Mouse (Mus musculus) forebrain, embryonic 11.5 days (tissue): ENCODE results near the gene Rassf5. TPM values are rescaled to one million over a fixed set of nuclear protein-coding genes. Genes with fewer than 3 reads are reported as not detected.
"Not testable (repeated sequence)": the region's sequence is repeated elsewhere in the genome, so short reads cannot be mapped to it uniquely, and the experiment has no call there.

Experiments used
- ATAC-seq: fragments of 200-750 bp; cut with Nextera tagmentation; replicated peaks from 2 replicates; pipeline ENCODE4 v1.8.0; 2017; ENCODE audit warnings: moderate TSS enrichment; ENCODE audit not compliant: low FRiP score
- DNase-seq: peaks from one replicate; pipeline ENCODE4 v3.0.0-alpha.2; 2017; ENCODE audit warnings: low spot score
- H3K27ac ChIP-seq: fragments of 300-500 bp; sonication (generic); 2 replicates; pipeline ENCODE4 v1.5.1; 2014; ENCODE audit warnings: low read depth, low read length
- H3K27me3 ChIP-seq: fragments of 300-500 bp; sonication (generic); 2 replicates; pipeline ENCODE4 v1.6.1; 2014; ENCODE audit warnings: mild to moderate bottlenecking, low read length, mixed read lengths; ENCODE audit not compliant: control insufficient read depth, insufficient read depth
- H3K36me3 ChIP-seq: fragments of 300-500 bp; sonication (generic); 2 replicates; pipeline ENCODE4 v1.6.1; 2014; ENCODE audit warnings: mild to moderate bottlenecking, low read length, moderate library complexity, mixed read lengths; ENCODE audit not compliant: control insufficient read depth, insufficient read depth
- H3K4me1 ChIP-seq: fragments of 300-500 bp; sonication (generic); replicated peaks from 2 replicates; pipeline ENCODE4 v1.6.1; 2014; ENCODE audit warnings: low read length, mixed read lengths; ENCODE audit not compliant: control insufficient read depth, insufficient read depth
- H3K4me2 ChIP-seq: fragments of 300-500 bp; sonication (generic); 2 replicates; pipeline ENCODE4 v1.6.1; 2014; ENCODE audit warnings: low read depth, mild to moderate bottlenecking, low read length, moderate library complexity, mixed read lengths; ENCODE audit not compliant: severe bottlenecking
- H3K4me3 ChIP-seq: fragments of 300-500 bp; sonication (generic); 2 replicates; pipeline ENCODE4 v1.5.1; 2014; ENCODE audit warnings: low read depth, low read length
- H3K9ac ChIP-seq: fragments of 300-500 bp; sonication (generic); 2 replicates; pipeline ENCODE4 v1.6.1; 2014; ENCODE audit warnings: low read length
- H3K9me3 ChIP-seq: fragments of 300-500 bp; sonication (generic); 2 replicates; pipeline ENCODE4 v1.6.1; 2016; ENCODE audit warnings: low read length, mixed read lengths; ENCODE audit not compliant: control insufficient read depth
- WGBS: fragments of 180-500 bp; shearing (Covaris S2); extraction: QIAGEN DNeasy Blood & Tissue Kit; methylation state at CpG from one replicate; pipeline ENCODE4 v1.1.7; 2014; 5-methylcytosine and 5-hydroxymethylcytosine counted together
- polyA plus RNA-seq: library from polyadenylated mRNA; unstranded; fragments of >200 nt; fragmentation: Nextera tagmentation; extraction: Ambion mirVana; gene quantifications from 2 replicates; pipeline ENCODE4 v1.2.1, GENCODE M21; 2014

The Rassf5 gene
- polyA plus RNA-seq, 1 experiment from 2014 or later: 0.95 TPM

DNA sequence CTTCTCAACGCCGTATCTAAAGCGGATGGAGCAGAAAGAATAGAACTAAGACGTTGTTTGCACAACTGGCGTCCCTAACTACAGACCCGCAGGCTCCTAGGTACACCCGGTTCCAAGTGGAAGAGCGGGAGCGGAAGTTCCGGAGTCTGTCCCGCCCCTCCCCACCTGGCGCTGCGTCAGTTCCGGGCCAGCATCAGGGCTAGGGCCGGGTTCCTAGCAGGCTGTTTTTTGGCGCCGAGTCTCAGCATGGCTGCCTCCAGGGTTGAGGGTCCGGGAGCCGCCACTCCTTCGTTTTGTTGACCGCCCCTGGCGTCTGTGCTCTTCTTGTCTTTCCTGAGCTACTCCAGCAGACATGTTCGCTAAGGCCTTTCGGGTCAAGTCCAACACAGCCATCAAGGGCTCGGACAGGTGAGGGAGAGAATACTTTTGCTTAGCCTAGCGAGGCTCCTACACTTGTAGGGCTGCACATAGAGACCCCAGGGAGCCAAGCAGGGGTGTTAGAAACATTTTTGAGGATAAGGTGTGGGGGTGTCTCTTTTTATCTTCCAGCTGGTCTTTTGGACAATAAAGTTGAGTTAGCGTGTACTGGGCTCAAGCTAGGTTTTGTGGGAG lies 91.9 kb downstream of the Rassf5 start, which contains the start of gene Eif2d:
TSS of gene Eif2d (plus strand) at position 164 of the 612 bp plus-strand sequence.
- WGBS: 1% methylated on average over 27 of the region's 27 CpGs
- Histone ChIP-seq H3K36me3 (no peaks in the 10 kb centered on the region), H3K27me3 (no peaks in the 10 kb centered on the region), H3K4me1 (peaks cover 3% of the 10 kb centered on the region; the same call in 1 of the 2 replicates), H3K4me3 (peak within 1 kb of the TSS; percentile 60), H3K9me3 (no peaks in the 10 kb centered on the region), H3K27ac (no peak within 1 kb of the TSS), H3K9ac (peak within 1 kb of the TSS; percentile 75), H3K4me2 (peak within 1 kb of the TSS; percentile 72)
- DNase-seq (peak; percentile 93), ATAC-seq (peak; percentile 98)

DNA sequence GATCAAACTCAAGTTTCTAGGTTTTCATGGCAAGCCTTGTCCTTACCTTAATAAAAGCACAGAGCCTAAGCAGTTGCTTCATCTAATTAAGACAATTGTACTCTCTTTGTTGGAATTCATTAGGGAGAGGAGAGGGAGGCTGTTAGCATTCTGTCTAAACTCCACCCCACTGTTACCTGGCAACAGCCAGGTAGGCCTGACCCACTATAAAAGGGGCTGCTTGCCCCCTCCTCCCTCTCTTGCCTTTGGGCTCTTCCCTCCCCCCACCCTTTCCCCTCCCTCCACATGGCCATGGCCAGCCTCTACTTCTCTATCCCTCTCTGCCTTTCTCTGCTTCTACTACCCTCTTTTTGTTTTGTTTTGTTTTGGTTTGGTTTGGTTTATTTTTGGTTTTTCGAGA lies 95.6 kb downstream of the Rassf5 start:
- H3K27me3 ChIP-seq: no peaks in the 10 kb centered on the region
- ATAC-seq (no peak), DNase-seq (no peak)
- H3K27ac ChIP-seq: no peak overlapping the region
- no peak overlapping the region for H3K4me2 ChIP-seq
- 81% methylated on average over 1 of the region's 1 CpGs for WGBS
- H3K9me3 ChIP-seq: no peaks in the 10 kb centered on the region
- H3K4me3 ChIP-seq: no peak overlapping the region
- peaks cover 3% of the 10 kb centered on the region; the same call in 1 of the 2 replicates for H3K4me1 ChIP-seq
- no peak overlapping the region for H3K9ac ChIP-seq
- H3K36me3 ChIP-seq: no peaks in the 10 kb centered on the region

DNA sequence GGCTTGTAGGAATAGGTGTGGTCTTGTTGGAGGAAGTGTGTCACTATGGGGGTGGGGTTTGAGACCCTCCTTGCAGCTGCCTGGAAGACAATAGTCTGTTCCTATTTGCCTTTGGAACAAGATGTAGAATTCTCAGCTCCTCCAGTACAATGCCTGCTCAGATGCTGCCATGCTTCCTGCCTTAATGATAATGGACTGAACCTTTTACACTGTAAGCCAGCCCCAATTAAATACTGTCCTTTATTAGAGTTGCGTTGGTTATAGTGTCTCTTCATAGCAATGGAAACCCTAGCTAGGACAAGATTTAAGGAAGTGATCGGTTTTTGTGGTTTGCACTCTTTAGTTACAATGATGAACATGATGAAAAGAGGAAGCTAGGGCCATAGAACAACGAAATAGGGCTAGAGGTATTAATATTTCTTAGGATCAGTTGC lies 98.9 kb downstream of the Rassf5 start:
- Histone ChIP-seq H3K9ac (no peak overlapping the region), H3K9me3 (no peaks in the 10 kb centered on the region), H3K4me3 (no peak overlapping the region), H3K27me3 (no peaks in the 10 kb centered on the region), H3K4me1 (no peaks in the 10 kb centered on the region), H3K4me2 (no peak overlapping the region), H3K36me3 (no peaks in the 10 kb centered on the region), H3K27ac (no peak overlapping the region)
- WGBS: 86% methylated on average over 3 of the region's 3 CpGs
- ATAC-seq (no peak), DNase-seq (no peak)

DNA sequence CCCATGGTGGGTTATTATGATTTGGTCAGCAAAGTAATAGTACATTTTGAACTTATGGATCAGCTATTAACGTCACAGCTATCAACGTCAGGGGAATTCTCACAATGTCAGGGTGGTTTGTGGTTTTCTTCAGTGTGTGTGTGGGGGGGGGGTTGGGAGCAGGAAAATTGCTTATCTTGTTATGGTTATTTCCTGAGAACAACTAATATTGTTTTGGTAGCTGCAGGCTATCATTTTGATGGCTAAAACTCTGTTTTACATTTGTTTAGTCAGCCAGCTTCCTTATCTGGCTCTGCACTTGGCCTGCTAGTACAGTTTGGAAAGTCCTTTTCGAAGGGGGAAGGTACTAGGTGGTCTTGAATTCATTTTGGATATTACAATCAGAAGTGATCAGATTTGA lies 99.8 kb downstream of the Rassf5 start:
- H3K9ac ChIP-seq, ATAC-seq: not testable (repeated sequence)

DNA sequence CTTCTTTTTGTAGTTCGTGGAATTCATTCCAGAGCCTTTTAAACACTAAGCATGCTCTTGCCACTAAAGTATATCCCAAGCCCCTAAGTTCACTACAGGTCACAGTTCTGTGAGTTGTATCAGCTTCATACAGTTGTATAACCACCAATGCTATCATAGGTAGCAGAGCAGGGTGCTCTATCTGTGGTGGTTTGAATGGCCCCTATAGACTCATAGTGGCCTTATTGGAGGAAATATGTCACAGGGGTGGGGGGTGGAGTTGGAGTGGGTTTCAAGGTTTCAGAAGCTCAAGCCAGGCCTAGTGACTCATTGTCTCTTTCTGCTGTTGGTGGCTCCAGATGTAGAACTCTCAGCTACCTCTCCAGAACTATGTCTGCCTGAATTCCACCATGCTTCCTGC lies 102.6 kb downstream of the Rassf5 start:
- 81% methylated on average over 1 of the region's 1 CpGs for WGBS
- Histone ChIP-seq H3K4me3 (no peak overlapping the region), H3K27ac (no peak overlapping the region), H3K9me3 (no peaks in the 10 kb centered on the region), H3K9ac (no peak overlapping the region), H3K36me3 (no peaks in the 10 kb centered on the region), H3K4me2 (no peak overlapping the region), H3K4me1 (0 out of 2 replicates have a peak, but pooled peaks cover 2% of the 10 kb centered on the region), H3K27me3 (no peaks in the 10 kb centered on the region)
- DNase-seq: peak; percentile 4
- ATAC-seq: no peak

More for the DNA sequence above, 99.8 kb downstream of the Rassf5 start:
- WGBS: 85% methylated on average over 3 of the region's 3 CpGs
- H3K4me1 ChIP-seq, H3K27me3 ChIP-seq, H3K27ac ChIP-seq, DNase-seq, H3K36me3 ChIP-seq, H3K4me2 ChIP-seq, H3K9me3 ChIP-seq, H3K4me3 ChIP-seq: not testable (repeated sequence)

DNA sequence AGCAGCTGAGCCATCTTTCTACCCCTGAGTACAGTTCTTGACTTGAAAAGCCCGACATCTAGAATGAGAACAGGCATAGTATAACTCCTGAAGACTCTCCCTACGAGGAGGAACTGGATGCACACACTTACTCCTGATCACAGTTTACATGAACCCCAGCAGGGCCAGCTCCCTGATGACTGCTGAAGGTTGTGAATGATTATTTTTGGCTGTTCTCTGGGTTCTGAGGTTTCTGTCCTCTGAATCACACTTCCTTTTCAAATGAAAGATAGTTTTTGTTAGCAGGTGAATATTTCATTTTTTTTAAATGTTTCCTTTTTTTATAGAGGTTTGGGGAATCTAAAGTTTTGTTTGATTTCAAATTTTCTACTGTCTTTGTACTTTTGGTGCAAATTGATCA lies 103.6 kb downstream of the Rassf5 start:
- H3K4me3 ChIP-seq: no peak overlapping the region
- no peaks in the 10 kb centered on the region for H3K27me3 ChIP-seq
- 0 out of 2 replicates have a peak, but pooled peaks cover 2% of the 10 kb centered on the region for H3K4me1 ChIP-seq
- no peak overlapping the region for H3K9ac ChIP-seq
- H3K4me2 ChIP-seq: no peak overlapping the region
- H3K36me3 ChIP-seq: no peaks in the 10 kb centered on the region
- H3K27ac ChIP-seq: no peak overlapping the region
- no peaks in the 10 kb centered on the region for H3K9me3 ChIP-seq
- ATAC-seq (no peak), DNase-seq (no peak)
- 69% methylated on average over 2 of the region's 2 CpGs for WGBS

DNA sequence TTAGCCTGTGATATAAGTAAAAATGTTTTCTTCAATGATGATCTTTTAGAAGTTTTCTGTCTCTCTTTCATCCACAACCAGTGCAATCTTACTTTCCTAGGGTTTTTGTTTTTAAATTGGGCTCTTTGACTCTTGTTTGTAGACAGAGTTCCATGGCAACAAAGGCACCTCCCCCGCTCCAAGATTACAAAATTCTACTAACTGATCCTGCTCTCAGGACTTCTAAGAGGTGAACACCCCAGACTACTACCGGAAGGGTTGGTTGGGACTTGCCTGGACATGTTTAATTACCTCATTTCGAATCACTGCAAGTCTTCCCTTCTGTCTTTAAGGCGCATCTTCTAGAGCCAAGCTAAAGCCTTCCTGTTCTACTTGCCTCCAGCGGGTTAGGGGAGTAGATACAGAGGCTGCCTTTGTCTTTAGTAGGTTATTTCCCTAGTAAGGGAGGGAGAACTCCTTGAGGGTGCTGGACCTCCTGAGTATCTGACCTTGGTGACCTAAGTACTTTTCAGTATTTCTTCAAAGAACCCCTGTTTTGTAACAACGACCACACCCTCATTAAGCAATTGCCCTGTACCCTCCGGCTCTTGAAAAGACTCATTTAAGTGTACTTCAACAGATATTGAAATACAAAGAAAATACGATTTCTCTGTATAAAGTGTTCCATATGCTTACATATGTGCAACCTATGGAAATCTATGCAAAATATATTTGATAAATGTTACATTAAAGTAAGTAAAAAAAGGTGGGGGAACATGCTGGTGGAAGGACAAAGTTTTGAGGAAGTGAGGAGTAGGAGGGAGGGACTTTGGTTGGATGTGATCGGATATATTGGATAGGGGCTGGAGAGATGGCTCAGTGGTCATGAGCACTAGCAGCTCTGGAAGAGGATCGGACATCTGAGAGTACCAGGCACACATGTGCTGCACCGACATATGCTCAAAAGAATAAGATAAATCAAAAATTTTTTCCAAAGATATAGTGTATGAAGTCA lies 105.7 kb downstream of the Rassf5 start:
- Histone ChIP-seq H3K4me3 (no peak overlapping the region), H3K36me3 (no peaks in the 10 kb centered on the region), H3K27ac (no peak overlapping the region), H3K9ac (no peak overlapping the region; the same call in 1 of the 2 replicates), H3K9me3 (no peaks in the 10 kb centered on the region), H3K4me1 (peaks cover 15% of the 10 kb centered on the region), H3K27me3 (no peaks in the 10 kb centered on the region), H3K4me2 (peak overlapping the region; percentile 74; the same call in 1 of the 2 replicates)
- DNase-seq (peak; percentile 42), ATAC-seq (no peak)
- 62% methylated on average over 11 of the region's 11 CpGs for WGBS

DNA sequence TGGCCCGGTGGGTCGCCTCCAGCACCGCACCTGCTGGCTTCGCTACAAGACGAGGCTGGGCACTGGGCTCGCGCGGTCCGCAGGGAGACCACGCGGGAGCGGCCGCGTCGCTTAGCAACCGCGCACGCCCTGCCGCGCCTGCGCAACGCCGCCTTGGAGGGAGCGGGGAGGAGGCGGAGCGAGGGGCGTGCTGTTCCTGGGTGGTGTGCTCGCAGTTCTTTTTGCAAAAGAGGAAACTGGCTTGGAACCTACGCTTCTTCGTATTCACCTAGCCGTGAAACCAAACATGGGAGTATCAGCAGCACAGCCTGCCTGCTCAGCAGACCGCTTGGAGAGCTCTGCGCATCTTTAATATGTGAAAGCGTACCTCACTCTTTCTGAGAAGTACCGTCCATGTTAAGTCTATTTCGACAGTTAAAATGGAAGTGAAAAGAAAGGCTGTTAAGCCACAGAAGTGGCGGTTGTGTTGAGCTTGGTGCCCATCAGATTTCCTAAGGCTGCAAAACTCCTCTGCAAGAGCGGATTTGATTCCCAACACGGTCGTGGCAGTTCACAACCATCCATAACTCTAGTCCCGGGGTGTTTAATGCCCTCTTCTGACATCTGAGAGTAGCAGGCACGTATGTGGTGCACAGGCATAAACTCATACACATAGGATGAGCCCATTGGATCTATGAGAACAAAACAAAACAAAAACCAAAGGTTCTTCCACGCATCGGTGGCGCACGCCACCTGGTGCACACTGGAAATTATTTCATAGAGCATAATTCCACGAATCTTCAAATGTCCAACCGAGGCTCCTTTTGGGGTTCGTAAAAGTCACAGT lies 106.7 kb downstream of the Rassf5 start, which contains the start of gene Dyrk3:
TSS of gene Dyrk3 (minus strand) at position 150 of the 826 bp plus-strand sequence.
- no peaks in the 10 kb centered on the region for H3K27me3 ChIP-seq
- peak; percentile 97 for ATAC-seq
- DNase-seq: peak; percentile 97
- WGBS: 7% methylated on average over 48 of the region's 49 CpGs
- no peaks in the 10 kb centered on the region for H3K9me3 ChIP-seq
- peak within 1 kb of the TSS; percentile 85 for H3K9ac ChIP-seq
- peak within 1 kb of the TSS; percentile 77 for H3K4me3 ChIP-seq
- H3K27ac ChIP-seq: peak within 1 kb of the TSS; percentile 80
- peak within 1 kb of the TSS; percentile 74 for H3K4me2 ChIP-seq
- H3K4me1 ChIP-seq: peaks cover 17% of the 10 kb centered on the region
- no peaks in the 10 kb centered on the region for H3K36me3 ChIP-seq
